Mouse (Mus musculus): ENCODE measurements at regions not wholly inside any gene's neighbourhood (a gene's known extent, or its start where the extent isn't known, plus 50 kb on each side); places are given as distances from the start of the nearest gene placed in this dataset.

DNA sequence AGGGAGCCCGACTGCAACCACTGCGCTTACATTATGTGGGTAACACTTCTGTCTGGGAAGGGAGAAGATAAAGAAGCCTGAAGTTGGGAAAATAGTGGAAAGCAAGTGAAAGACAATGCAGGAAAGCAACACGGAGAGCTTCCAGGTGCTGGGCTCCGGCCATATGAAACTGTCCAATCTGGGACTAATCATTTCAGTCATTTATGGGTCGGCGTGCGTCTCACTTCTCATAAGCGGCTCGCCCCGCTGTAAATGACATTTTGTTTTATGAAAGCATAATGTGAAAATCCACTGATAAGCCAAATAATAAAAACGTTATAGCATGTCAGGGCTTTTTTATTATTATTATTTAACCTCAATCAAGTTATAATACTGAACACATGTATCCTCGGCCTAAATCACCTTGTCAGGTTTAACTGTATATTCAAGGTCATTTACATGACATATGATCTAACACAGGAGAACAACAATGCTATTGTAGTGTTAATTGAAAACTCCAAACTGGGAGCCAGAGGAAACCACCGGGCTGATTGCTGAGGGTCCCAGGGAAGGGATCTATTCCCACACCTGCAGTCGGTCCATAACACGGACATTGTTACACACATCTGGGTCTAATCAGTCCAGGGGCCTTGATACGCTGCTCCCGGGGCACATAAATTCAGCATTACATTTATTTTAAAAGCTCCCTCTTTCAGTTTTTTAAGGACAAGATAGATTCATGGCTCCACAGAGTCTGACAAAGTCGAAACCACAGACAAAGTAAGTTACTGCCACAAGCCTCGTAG, 332.4 kb downstream of the Etnk1 start:
- H3K4me3 ChIP-seq (ENCODE audit: inconsistent target), result no peak overlapping the region
- 91% methylated on average over 19 of the region's 19 CpGs for WGBS (ENCODE audit: missing documents)
- H3K27ac ChIP-seq, result no peak overlapping the region
- H3K36me3 ChIP-seq (ENCODE audit: inconsistent target), result no peaks in the 10 kb centered on the region
- H3K79me2 ChIP-seq (ENCODE audit: inconsistent target), result no peaks in the 10 kb centered on the region

DNA sequence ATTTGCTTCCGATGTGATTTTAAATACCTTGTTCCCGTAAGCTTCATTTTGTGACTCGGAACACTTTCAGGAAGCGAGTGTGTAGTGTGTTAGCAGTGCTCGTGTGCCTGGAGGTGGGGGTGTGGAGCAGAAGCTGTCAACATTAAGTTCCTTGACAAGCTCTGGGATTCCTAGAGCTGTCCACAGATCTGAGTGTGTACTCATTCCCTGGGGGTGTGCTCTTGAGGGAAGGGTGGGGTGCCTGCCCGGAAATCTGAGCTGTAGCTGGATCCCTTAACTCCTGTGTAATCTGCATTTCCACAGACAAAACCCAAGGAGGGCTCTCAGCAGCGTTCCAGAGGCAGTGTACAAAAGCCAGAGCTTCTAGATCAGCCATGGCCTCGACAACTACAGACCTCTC, 335.8 kb downstream of the Etnk1 start:
- Histone ChIP-seq H3K27ac (no peak overlapping the region), H3K4me3 (ENCODE audit: inconsistent target) (no peak overlapping the region), H3K36me3 (ENCODE audit: inconsistent target) (no peaks in the 10 kb centered on the region), H3K79me2 (ENCODE audit: inconsistent target) (no peaks in the 10 kb centered on the region)
- WGBS (ENCODE audit: missing documents), result 90% methylated on average over 8 of the region's 8 CpGs

DNA sequence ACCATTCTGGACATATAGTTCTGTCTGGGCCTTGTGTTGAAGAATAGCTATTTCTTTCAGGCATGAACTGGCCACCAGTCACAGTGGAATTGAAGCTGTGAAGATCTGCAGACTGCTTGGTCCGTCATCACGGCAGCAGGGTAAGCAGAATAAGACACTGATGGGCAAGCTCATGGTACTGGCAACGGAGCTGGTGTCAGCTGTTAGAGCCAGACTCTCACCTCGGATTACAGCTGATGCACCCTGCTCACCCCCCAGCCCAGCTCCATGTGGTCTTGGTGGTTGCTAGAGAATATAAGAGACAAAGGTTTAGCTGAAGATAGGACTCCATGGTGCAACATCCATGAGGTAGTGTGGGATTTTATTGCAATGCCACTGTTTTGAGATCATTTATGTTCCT, 336.9 kb downstream of the Etnk1 start:
- no peaks in the 10 kb centered on the region for H3K79me2 ChIP-seq (ENCODE audit: inconsistent target)
- 91% methylated on average over 4 of the region's 4 CpGs for WGBS (ENCODE audit: missing documents)
- no peak overlapping the region for H3K4me3 ChIP-seq (ENCODE audit: inconsistent target)
- no peaks in the 10 kb centered on the region for H3K36me3 ChIP-seq (ENCODE audit: inconsistent target)
- no peak overlapping the region for H3K27ac ChIP-seq

DNA sequence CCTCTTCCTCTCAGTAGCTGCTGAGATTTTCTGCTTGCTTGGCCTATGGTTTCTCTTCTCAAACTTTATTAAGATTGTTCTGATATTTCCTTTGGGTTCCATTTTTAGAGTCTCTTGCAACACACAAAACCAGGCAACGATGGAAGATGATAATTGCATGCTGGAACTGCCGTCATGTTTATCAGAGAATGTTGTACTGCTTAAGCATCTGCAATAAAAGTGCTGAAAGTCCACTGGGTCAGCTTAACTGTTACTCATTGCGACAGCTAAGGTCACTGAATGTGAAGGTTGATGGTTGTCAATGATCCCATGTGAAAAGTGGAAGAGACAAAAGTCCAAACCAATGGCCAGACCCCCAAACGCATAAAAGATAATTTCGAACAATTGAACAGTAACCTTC, 346.4 kb downstream of the Etnk1 start:
- Histone ChIP-seq H3K36me3 (ENCODE audit: inconsistent target) (no peaks in the 10 kb centered on the region), H3K27ac (no peak overlapping the region), H3K79me2 (ENCODE audit: inconsistent target) (no peaks in the 10 kb centered on the region), H3K4me3 (ENCODE audit: inconsistent target) (no peak overlapping the region)
- 96% methylated on average over 5 of the region's 5 CpGs for WGBS (ENCODE audit: missing documents)

DNA sequence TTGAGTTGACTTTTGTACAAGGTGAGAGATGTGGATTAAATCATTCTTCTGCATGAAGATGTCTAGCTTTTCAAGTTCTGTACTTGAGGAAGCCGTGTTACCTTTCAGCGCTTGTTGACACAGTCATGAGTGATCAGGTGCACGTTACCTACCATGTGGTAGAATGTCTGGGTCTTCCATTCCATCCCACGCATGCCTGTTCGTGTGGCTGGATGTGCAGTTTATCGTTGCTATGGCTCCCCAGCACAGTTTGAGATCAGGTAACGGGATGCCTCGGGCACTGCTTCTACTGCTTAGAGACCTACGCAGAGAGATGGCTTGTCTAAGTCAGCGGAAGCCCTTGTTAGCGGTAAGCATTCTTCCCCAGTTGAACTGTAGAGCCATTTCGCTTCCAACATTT, 348.1 kb downstream of the Etnk1 start:
- WGBS (ENCODE audit: missing documents), result 94% methylated on average over 12 of the region's 12 CpGs
- H3K79me2 ChIP-seq (ENCODE audit: inconsistent target), result no peaks in the 10 kb centered on the region
- no peaks in the 10 kb centered on the region for H3K36me3 ChIP-seq (ENCODE audit: inconsistent target)
- H3K4me3 ChIP-seq (ENCODE audit: inconsistent target), result no peak overlapping the region
- no peak overlapping the region for H3K27ac ChIP-seq

DNA sequence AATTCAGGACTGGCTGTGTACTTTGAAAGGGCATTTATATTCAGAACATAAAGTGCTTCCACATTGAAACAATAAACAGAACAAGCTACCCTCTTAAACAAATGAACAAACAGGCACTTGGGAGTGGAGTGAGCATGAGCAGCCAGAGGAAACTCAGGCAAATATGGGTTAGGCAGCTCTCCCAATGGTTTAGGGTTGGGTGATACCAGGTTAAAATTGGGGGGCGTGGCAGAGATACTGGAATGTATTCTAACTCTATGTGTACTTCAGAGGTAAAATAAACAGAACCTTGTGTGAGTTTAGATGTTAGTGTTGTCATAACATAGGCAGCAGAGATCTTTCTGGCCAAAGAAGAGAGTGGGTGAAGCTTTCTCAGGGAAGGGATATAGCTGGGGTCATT, 349.7 kb downstream of the Etnk1 start:
- 90% methylated on average over 1 of the region's 1 CpGs for WGBS (ENCODE audit: missing documents)
- Histone ChIP-seq H3K36me3 (ENCODE audit: inconsistent target) (no peaks in the 10 kb centered on the region), H3K27ac (no peak overlapping the region), H3K79me2 (ENCODE audit: inconsistent target) (no peaks in the 10 kb centered on the region), H3K4me3 (ENCODE audit: inconsistent target) (no peak overlapping the region)

DNA sequence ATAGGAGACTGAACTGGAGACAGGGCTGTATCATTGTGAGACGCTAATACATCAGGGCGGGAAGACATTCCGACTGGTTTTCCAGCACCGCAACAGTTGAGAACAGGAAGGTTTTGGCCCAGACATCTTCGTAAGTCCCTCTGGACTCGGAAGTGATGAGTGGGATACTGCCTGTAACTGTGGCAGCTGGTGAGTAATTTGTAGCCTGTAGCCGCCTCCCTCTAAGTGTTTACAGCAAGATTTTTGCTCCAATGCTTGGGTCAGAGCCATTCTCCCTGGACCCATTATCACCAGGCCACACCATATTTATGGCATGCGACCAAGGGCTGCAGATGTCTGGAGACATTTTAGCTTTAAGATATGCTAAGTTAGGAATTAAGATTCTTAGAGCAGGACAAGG, 351.5 kb downstream of the Etnk1 start:
- Histone ChIP-seq H3K4me3 (ENCODE audit: inconsistent target) (no peak overlapping the region), H3K36me3 (ENCODE audit: inconsistent target) (no peaks in the 10 kb centered on the region), H3K27ac (no peak overlapping the region), H3K79me2 (ENCODE audit: inconsistent target) (no peaks in the 10 kb centered on the region)
- WGBS (ENCODE audit: missing documents), result 93% methylated on average over 8 of the region's 8 CpGs

DNA sequence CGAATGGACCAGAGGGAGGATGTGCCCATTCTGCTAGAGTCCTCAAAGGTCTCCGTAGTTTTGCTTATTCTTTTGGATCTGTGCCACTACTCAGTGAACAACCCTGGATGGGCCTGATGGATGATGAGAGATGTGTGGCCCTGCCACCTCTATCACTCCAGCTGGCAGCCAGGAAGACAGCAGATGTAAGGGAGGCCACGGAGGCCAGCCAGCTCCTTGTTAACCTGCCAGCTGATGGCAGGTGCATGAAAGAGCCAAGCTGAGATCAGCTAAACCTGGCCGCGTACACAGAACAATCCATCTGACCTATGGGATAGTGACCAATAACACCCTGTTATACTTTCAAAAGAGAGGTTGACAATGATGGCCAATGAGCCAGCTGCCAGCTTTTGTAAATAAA, 352.6 kb downstream of the Etnk1 start:
- H3K4me3 ChIP-seq (ENCODE audit: inconsistent target), result no peak overlapping the region
- WGBS (ENCODE audit: missing documents), result 90% methylated on average over 5 of the region's 5 CpGs
- no peak overlapping the region for H3K27ac ChIP-seq

DNA sequence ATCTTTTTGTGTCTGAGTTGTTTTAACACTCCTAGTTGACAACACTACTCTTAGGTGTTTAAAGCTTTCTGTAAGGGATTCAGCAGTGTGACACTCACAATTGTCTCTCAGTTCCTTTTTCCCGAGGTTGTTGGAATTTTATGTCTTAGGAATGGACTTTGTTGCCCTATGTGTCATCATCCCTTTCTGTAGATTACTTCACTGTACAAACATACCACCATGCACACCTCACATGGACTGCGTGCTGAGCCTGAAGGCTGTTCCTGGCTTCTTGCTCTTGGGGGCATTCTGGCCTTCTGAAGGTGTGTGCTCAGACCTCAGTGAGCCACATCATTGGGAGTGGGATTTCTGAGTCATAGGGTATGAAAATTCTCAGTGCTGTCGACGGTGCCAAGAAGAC, 358.1 kb downstream of the Etnk1 start:
- WGBS (ENCODE audit: missing documents), result 76% methylated on average over 4 of the region's 4 CpGs
- H3K4me3 ChIP-seq (ENCODE audit: inconsistent target), result no peak overlapping the region
- H3K79me2 ChIP-seq (ENCODE audit: inconsistent target), result no peaks in the 10 kb centered on the region
- H3K27ac ChIP-seq, result no peak overlapping the region
- no peaks in the 10 kb centered on the region for H3K36me3 ChIP-seq (ENCODE audit: inconsistent target)

More for the DNA sequence above, 352.6 kb downstream of the Etnk1 start:
- H3K36me3 ChIP-seq (ENCODE audit: inconsistent target), result no peaks in the 10 kb centered on the region
- no peaks in the 10 kb centered on the region for H3K79me2 ChIP-seq (ENCODE audit: inconsistent target)

DNA sequence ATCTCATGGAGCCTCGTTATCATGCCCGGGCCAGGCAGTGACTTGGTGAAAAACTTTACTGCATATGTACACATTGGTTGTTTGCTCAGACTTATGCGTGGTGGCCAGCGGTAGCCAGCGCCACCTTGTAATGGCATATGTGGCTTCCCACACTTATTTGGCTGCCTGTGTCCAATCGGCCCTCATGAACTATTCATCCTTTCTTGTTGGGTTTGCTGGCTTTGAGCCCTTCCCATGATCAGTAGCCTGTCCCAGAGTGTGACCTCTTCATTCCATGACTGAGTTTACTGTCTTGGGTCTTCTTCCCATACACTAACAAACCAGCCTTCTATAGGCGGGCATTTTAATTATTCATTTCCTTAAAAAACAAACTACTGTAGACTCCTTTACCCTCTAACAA, 361.9 kb downstream of the Etnk1 start:
- Histone ChIP-seq H3K36me3 (ENCODE audit: inconsistent target) (no peaks in the 10 kb centered on the region), H3K4me3 (ENCODE audit: inconsistent target) (no peak overlapping the region), H3K27ac (no peak overlapping the region), H3K79me2 (ENCODE audit: inconsistent target) (no peaks in the 10 kb centered on the region)
- 96% methylated on average over 7 of the region's 7 CpGs for WGBS (ENCODE audit: missing documents)

DNA sequence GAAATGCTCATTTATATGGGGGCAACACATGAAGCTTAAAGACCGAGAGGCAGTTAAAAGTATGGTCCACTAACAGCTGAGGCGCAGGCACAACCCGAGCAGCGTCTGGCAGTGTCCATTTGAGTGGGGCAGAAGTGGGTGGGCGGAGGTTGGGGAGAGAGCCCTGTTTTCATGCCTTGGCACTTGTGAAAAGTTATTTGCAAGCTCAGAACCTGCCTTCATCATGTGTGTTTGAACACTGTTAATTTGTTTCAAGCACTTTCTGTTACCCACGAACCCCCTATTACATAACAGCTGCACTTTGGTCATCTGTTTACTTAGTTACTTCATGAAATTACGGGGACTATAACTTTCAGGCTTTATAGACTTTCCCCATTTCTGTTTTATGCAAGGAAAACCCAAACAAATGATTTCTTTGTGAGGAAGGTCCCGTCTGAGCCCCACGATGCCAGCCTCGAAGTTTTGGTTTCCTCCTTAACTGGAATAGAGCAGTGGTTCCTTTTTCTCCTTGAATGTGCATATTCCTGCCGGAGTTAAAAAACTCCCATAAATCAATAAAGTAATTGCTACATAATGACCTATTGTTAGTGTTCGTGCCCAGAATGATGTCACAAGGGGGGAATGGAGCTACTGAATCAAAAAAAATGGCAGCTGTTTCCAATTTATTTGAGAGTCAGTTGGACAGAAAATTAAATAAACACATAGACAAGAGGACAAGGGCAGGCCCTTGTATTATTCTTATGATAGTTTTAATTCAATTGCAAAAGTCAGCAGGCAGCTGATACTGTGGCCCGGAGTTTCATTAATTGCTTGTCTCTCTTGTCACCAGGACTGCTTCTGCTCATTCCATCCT, 363.6 kb downstream of the Etnk1 start:
- Histone ChIP-seq H3K27ac (no peak overlapping the region), H3K79me2 (ENCODE audit: inconsistent target) (no peaks in the 10 kb centered on the region), H3K36me3 (ENCODE audit: inconsistent target) (no peaks in the 10 kb centered on the region), H3K4me3 (ENCODE audit: inconsistent target) (no peak overlapping the region)
- WGBS (ENCODE audit: missing documents), result 56% methylated on average over 13 of the region's 13 CpGs

DNA sequence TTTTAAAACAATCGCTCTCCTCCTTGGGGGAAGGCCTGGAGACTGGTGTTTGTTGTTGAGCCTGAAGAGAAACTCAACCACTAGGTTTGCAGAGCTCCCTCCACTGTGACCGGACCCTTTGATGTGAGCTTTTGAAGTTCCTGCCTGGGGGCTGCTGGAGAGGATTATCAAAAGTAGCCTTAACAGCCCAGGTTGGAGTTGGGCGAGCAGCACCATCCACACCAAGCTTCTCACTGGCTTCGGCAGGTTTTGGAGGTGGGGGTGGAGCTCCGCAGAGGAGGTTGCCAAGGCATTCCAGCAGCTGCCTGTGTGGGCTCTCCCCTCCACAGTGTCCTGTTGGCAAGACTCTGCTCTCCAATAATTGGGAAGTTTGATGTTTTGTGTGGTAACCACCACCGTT, 364.5 kb downstream of the Etnk1 start:
- WGBS (ENCODE audit: missing documents), result 83% methylated on average over 6 of the region's 6 CpGs
- H3K4me3 ChIP-seq (ENCODE audit: inconsistent target), result no peak overlapping the region
- H3K36me3 ChIP-seq (ENCODE audit: inconsistent target), result no peaks in the 10 kb centered on the region
- no peak overlapping the region for H3K27ac ChIP-seq
- H3K79me2 ChIP-seq (ENCODE audit: inconsistent target), result no peaks in the 10 kb centered on the region

DNA sequence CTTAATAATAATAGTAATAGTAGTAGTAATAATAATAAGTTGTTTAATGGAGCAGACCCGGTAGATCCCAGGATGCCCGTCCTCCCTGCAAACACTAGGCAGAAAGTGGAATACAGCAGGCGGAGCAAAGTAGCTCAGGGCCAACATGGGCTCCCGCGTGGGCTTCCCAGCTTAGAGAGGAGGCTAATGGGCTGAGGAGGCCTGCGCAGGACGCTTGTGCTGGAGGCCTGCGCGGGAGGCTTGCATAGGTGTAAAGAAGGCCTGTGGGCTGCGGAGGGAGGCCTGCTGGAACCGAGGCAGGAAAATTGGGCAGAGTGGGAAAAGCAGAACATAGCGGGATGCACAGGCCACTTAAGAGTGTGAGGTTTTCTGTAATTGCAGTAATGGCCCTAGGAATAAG, 365.4 kb downstream of the Etnk1 start:
- WGBS (ENCODE audit: missing documents), result over 99% methylated on average over 12 of the region's 12 CpGs
- no peak overlapping the region for H3K4me3 ChIP-seq (ENCODE audit: inconsistent target)

DNA sequence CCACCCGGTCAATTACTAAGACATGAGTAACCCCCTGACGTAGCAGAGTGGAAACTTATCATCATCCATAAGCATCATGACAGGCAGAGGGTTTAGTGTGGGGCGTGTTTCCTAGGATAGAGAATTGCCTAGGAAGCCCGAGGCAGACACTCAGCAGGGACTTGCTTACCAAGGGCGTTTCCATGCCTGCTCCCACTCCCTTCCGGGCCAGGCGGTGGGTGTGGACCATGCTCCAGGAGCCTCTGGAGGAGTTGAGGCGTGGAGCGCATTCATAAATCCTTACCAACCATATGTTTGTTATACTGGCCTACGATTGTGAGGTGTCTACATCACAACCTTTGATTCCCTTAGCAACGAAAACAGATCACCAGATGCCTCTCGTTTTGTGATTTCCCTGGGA, 368.2 kb downstream of the Etnk1 start:
- Histone ChIP-seq H3K27ac (no peak overlapping the region), H3K36me3 (ENCODE audit: inconsistent target) (no peaks in the 10 kb centered on the region), H3K79me2 (ENCODE audit: inconsistent target) (no peaks in the 10 kb centered on the region), H3K4me3 (ENCODE audit: inconsistent target) (no peak overlapping the region)
- WGBS (ENCODE audit: missing documents), result 94% methylated on average over 12 of the region's 12 CpGs

More for the DNA sequence above, 365.4 kb downstream of the Etnk1 start:
- Histone ChIP-seq H3K79me2 (ENCODE audit: inconsistent target) (no peaks in the 10 kb centered on the region), H3K27ac (no peak overlapping the region), H3K36me3 (ENCODE audit: inconsistent target) (no peaks in the 10 kb centered on the region)

DNA sequence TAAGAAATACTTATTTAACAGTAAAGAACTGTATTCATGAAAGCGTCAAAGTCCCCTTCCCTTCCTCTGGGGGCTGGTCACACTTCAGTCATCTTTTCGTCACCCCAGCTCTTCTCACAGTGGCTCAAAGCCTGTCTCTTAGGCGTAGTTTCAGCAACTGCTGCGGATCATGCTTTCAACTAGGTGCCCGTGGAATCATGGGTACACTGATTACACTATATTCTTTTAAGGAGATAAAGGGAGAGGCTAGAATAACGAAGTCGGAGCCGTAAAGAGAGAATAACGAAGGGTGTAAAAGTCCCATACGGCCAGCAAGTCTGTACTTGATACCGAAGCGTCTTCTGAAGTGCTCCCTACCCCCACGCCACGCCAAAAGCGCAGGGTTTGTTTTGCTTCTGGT, 368.7 kb downstream of the Etnk1 start:
- Histone ChIP-seq H3K36me3 (ENCODE audit: inconsistent target) (no peaks in the 10 kb centered on the region), H3K79me2 (ENCODE audit: inconsistent target) (no peaks in the 10 kb centered on the region), H3K4me3 (ENCODE audit: inconsistent target) (no peak overlapping the region), H3K27ac (no peak overlapping the region)
- WGBS (ENCODE audit: missing documents), result 92% methylated on average over 15 of the region's 15 CpGs
